Mouse (Mus musculus) urinary bladder, postnatal 10 days (tissue): ENCODE measurements around the gene Psmd11.
"Not testable (repeated sequence)": the region's sequence is repeated elsewhere in the genome, so short reads cannot be mapped to it uniquely, and the experiment has no call there.

ENCODE experiments used
- DNase-seq: peaks from one replicate; pipeline ENCODE4 v3.0.0; 2022; ENCODE audit warnings: low spot score

Psmd11 gene

GRCm38 (mm10) chr11:80429009-80429475 lies 627 bp downstream of the Psmd11 start:
- DNase-seq = no peak

GRCm38 (mm10) chr11:80429500-80430166 lies 1.2 kb downstream of the Psmd11 start:
- no peak for DNase-seq

GRCm38 (mm10) chr11:80430366-80430910 lies 2.0 kb downstream of the Psmd11 start:
- no peak for DNase-seq

GRCm38 (mm10) chr11:80446916-80447315 lies 18.5 kb downstream of the Psmd11 start:
- DNase-seq = no peak

- DNase-seq = no peak
These were observed 21.4 kb downstream of the Psmd11 start for GRCm38 (mm10) chr11:80449859-80450258.

- no peak for DNase-seq
These were observed 23.8 kb downstream of the Psmd11 start for GRCm38 (mm10) chr11:80452242-80452641.

GRCm38 (mm10) chr11:80453198-80453597 lies 24.8 kb downstream of the Psmd11 start:
- no peak for DNase-seq

GRCm38 (mm10) chr11:80463605-80464130 lies 35.3 kb downstream of the Psmd11 start:
- DNase-seq = not testable (repeated sequence)

- no peak for DNase-seq
These were observed 43.6 kb downstream of the Psmd11 start for GRCm38 (mm10) chr11:80471836-80472605.

- no peak for DNase-seq
These were observed 45.8 kb downstream of the Psmd11 start for GRCm38 (mm10) chr11:80474175-80474691.

GRCm38 (mm10) chr11:80474846-80475245 lies 46.4 kb downstream of the Psmd11 start:
- no peak for DNase-seq

- no peak for DNase-seq
These were observed 47.1 kb downstream of the Psmd11 start for GRCm38 (mm10) chr11:80475544-80475943.

GRCm38 (mm10) chr11:80476222-80477189 lies 48.1 kb downstream of the Psmd11 start, which contains the start of gene Cdk5r1:
Gene Cdk5r1, plus strand, starts transcription at chr11:80477023.
- no peak for DNase-seq

GRCm38 (mm10) chr11:80477341-80478199 lies 49.2 kb downstream of the Psmd11 start:
- DNase-seq = no peak

- no peak for DNase-seq
These were observed 50.4 kb downstream of the Psmd11 start for GRCm38 (mm10) chr11:80478694-80479412.

GRCm38 (mm10) chr11:80479425-80479824 lies 51.0 kb downstream of the Psmd11 start:
- no peak for DNase-seq

GRCm38 (mm10) chr11:80479906-80480866 lies 51.8 kb downstream of the Psmd11 start:
- no peak for DNase-seq

- DNase-seq = no peak
These were observed 53.1 kb downstream of the Psmd11 start for GRCm38 (mm10) chr11:80481409-80482050.
